Mouse (Mus musculus) bone marrow, adult 2 months (tissue): ENCODE data around the gene Fastkd1. TPM values are rescaled to one million over a fixed set of nuclear protein-coding genes. Genes with fewer than 3 reads are reported as not detected.
A peak's percentile ranks its signal among the peaks of the same experiment; 100 is the strongest.

Experiments
- H3K27ac ChIP-seq: fragments of 200-500 bp; 2 replicates; pipeline ENCODE4 v1.5.1; 2012; ENCODE audit warnings: low read depth, mild to moderate bottlenecking, control low read depth, inconsistent platforms, low read length; ENCODE audit not compliant: control insufficient read depth, poor library complexity, insufficient read depth
- H3K4me1 ChIP-seq: fragments of 200-500 bp; 2 replicates; pipeline ENCODE4 v1.6.1; 2011; ENCODE audit warnings: low read length; ENCODE audit not compliant: control insufficient read depth, insufficient read depth
- H3K4me3 ChIP-seq: fragments of 200-500 bp; replicated peaks from 2 replicates; pipeline ENCODE3; 2011; ENCODE audit warnings: mild to moderate bottlenecking, low read depth, low read length, control low read depth; ENCODE audit not compliant: control insufficient read depth
- CTCF ChIP-seq: fragments of 200-500 bp; IDR thresholded peaks from 2 replicates; pipeline ENCODE4 v1.5.1; 2011; ENCODE audit warnings: low read length, control low read depth; ENCODE audit not compliant: control insufficient read depth, insufficient read depth
- POLR2A ChIP-seq: fragments of 200-500 bp; IDR thresholded peaks from 2 replicates; pipeline ENCODE4 v1.6.1; 2011; ENCODE audit warnings: low read depth, mild to moderate bottlenecking, control low read depth, low read length, borderline replicate concordance; ENCODE audit not compliant: control insufficient read depth
- WGBS: fragments of 180-500 bp; shearing (Covaris S2); methylation state at CpG from one replicate; pipeline ENCODE4 v1.1.7; 2018; 5-methylcytosine and 5-hydroxymethylcytosine counted together
- polyA plus RNA-seq: library from polyadenylated mRNA; stranded (reverse); fragments of >200 nt; gene quantifications from 2 replicates; pipeline ENCODE4 v1.2.4, GENCODE M21; 2011; ENCODE audit warnings: low replicate concordance; ENCODE audit not compliant: missing spikeins, insufficient read depth, insufficient read length

Gene Fastkd1
- polyA plus RNA-seq, 1 experiment, result 5.9 TPM

- no peak overlapping the region for H3K4me3 ChIP-seq
- WGBS, result 15% methylated on average over 4 of the region's 4 CpGs
- TF ChIP-seq CTCF, result no peak
- no peak for TF ChIP-seq POLR2A
Observed at GRCm38 (mm10) chr2:69713626-69714014, 304 bp upstream of the Fastkd1 start.

GRCm38 (mm10) chr2:69712171-69712570 lies 1.1 kb downstream of the Fastkd1 start:
- no peak overlapping the region for H3K4me3 ChIP-seq

More at GRCm38 (mm10) chr2:69713626-69714014, 304 bp upstream of the Fastkd1 start:
- H3K27ac ChIP-seq, result no peak overlapping the region
- H3K4me1 ChIP-seq, result peaks cover 2% of the 10 kb centered on the region

GRCm38 (mm10) chr2:69700446-69700845 lies 12.9 kb downstream of the Fastkd1 start:
- WGBS, result 91% methylated on average over 8 of the region's 8 CpGs
- H3K4me3 ChIP-seq, result no peak overlapping the region
- no peak overlapping the region for H3K27ac ChIP-seq
- H3K4me1 ChIP-seq, result no peaks in the 10 kb centered on the region
- no peak for TF ChIP-seq POLR2A
- no peak for TF ChIP-seq CTCF

More at GRCm38 (mm10) chr2:69712171-69712570, 1.1 kb downstream of the Fastkd1 start:
- peaks cover 2% of the 10 kb centered on the region for H3K4me1 ChIP-seq
- TF ChIP-seq POLR2A, result no peak
- H3K27ac ChIP-seq, result no peak overlapping the region
- WGBS, result 89% methylated on average over 14 of the region's 14 CpGs

GRCm38 (mm10) chr2:69693501-69693900 lies 19.8 kb downstream of the Fastkd1 start:
- no peak overlapping the region for H3K4me3 ChIP-seq
- H3K4me1 ChIP-seq, result no peaks in the 10 kb centered on the region
- 91% methylated on average over 11 of the region's 11 CpGs for WGBS
- TF ChIP-seq POLR2A, result no peak
- peak; percentile 13; the same call in 1 of the 2 replicates for TF ChIP-seq CTCF
- H3K27ac ChIP-seq, result no peak overlapping the region

GRCm38 (mm10) chr2:69690843-69691242 lies 22.5 kb downstream of the Fastkd1 start:
- no peak overlapping the region for H3K4me3 ChIP-seq
- TF ChIP-seq POLR2A, result no peak
- TF ChIP-seq CTCF, result no peak
- H3K4me1 ChIP-seq, result no peaks in the 10 kb centered on the region
- 90% methylated on average over 6 of the region's 6 CpGs for WGBS
- no peak overlapping the region for H3K27ac ChIP-seq

- Histone ChIP-seq H3K27ac (no peak overlapping the region), H3K4me1 (no peaks in the 10 kb centered on the region), H3K4me3 (no peak overlapping the region)
- no peak for TF ChIP-seq CTCF
- no peak for TF ChIP-seq POLR2A
- 91% methylated on average over 3 of the region's 3 CpGs for WGBS
Observed at GRCm38 (mm10) chr2:69690214-69690613, 23.1 kb downstream of the Fastkd1 start.

- H3K4me3 ChIP-seq, result no peak overlapping the region
- H3K4me1 ChIP-seq, result no peaks in the 10 kb centered on the region
- WGBS, result 76% methylated on average over 3 of the region's 3 CpGs
- H3K27ac ChIP-seq, result no peak overlapping the region
- TF ChIP-seq CTCF (no peak), POLR2A (no peak)
Observed at GRCm38 (mm10) chr2:69684488-69684887, 28.8 kb downstream of the Fastkd1 start.

- no peak overlapping the region for H3K4me3 ChIP-seq
- no peak overlapping the region for H3K27ac ChIP-seq
- H3K4me1 ChIP-seq, result no peaks in the 10 kb centered on the region
- 91% methylated on average over 13 of the region's 13 CpGs for WGBS
- TF ChIP-seq CTCF (no peak), POLR2A (no peak)
Observed at GRCm38 (mm10) chr2:69683036-69683805, 30.1 kb downstream of the Fastkd1 start.
